Mouse (Mus musculus) embryonic facial prominence, embryonic 15.5 days (tissue): ENCODE results near the gene Syngr2. TPM values are rescaled to one million over a fixed set of nuclear protein-coding genes. Genes with fewer than 3 reads are reported as not detected.
"Not testable (repeated sequence)": the region's sequence is repeated elsewhere in the genome, so short reads cannot be mapped to it uniquely, and the experiment has no call there.

Source experiments
- ATAC-seq: fragments of 200-750 bp; cut with Nextera tagmentation; 2 replicates; pipeline ENCODE4 v1.8.0; 2017; ENCODE audit warnings: low read depth, moderate TSS enrichment; ENCODE audit not compliant: insufficient number of reproducible peaks, low FRiP score, low TSS enrichment
- H3K27ac ChIP-seq: fragments of 300-500 bp; sonication (generic); replicated peaks from 2 replicates; pipeline ENCODE4 v1.5.1; 2015; ENCODE audit warnings: mild to moderate bottlenecking, inconsistent platforms
- H3K27me3 ChIP-seq: fragments of 300-500 bp; sonication (generic); 2 replicates; pipeline ENCODE4 v1.6.1; 2015; ENCODE audit warnings: inconsistent platforms
- H3K36me3 ChIP-seq: fragments of 300-500 bp; sonication (generic); 2 replicates; pipeline ENCODE4 v1.6.1; 2015; ENCODE audit warnings: mild to moderate bottlenecking, inconsistent platforms
- H3K4me1 ChIP-seq: fragments of 300-500 bp; sonication (generic); 2 replicates; pipeline ENCODE4 v1.6.1; 2015; ENCODE audit warnings: inconsistent platforms
- H3K4me2 ChIP-seq: fragments of 300-500 bp; sonication (generic); replicated peaks from 2 replicates; pipeline ENCODE4 v1.6.1; 2015; ENCODE audit warnings: mild to moderate bottlenecking, inconsistent platforms
- H3K4me3 ChIP-seq: fragments of 300-500 bp; sonication (generic); replicated peaks from 2 replicates; pipeline ENCODE4 v1.5.1; 2015; ENCODE audit warnings: mild to moderate bottlenecking, inconsistent platforms
- H3K9ac ChIP-seq: fragments of 300-500 bp; sonication (generic); 2 replicates; pipeline ENCODE4 v1.6.1; 2015; ENCODE audit warnings: inconsistent platforms
- H3K9me3 ChIP-seq: fragments of 300-500 bp; sonication (generic); replicated peaks from 2 replicates; pipeline ENCODE4 v1.6.1; 2016; ENCODE audit warnings: inconsistent platforms
- WGBS: fragments of 180-500 bp; shearing (Covaris S2); methylation state at CpG from one replicate; pipeline ENCODE4 v1.1.7; 2015; 5-methylcytosine and 5-hydroxymethylcytosine counted together
- polyA plus RNA-seq: library from polyadenylated mRNA; unstranded; fragments of >200 nt; fragmentation: Nextera tagmentation; extraction: Ambion mirVana; gene quantifications from 2 replicates; pipeline ENCODE4 v1.2.1, GENCODE M21; 2015

The Syngr2 gene
- polyA plus RNA-seq, 1 experiment from 2014 or later = 79.6 TPM

GRCm38 (mm10) chr11:117781993-117782704 is 27.3 kb upstream of the Syngr2 start, which contains the start of the genes Tmc8 and Tmc6:
TSS of gene Tmc8 (plus strand) at chr11:117782076.
TSS of gene Tmc6 (minus strand) at chr11:117782198.
- peak within 1 kb of the TSS; percentile 97 for H3K4me2 ChIP-seq
- no peaks in the 10 kb centered on the region; the same call in 1 of the 2 replicates for H3K36me3 ChIP-seq
- ATAC-seq = no peak
- H3K27me3 ChIP-seq = no peaks in the 10 kb centered on the region
- WGBS = 43% methylated on average over 24 of the region's 24 CpGs
- peak within 1 kb of the TSS; percentile 93 for H3K27ac ChIP-seq
- H3K4me1 ChIP-seq = peaks cover 49% of the 10 kb centered on the region
- H3K9me3 ChIP-seq = no peaks in the 10 kb centered on the region
- H3K4me3 ChIP-seq = peak within 1 kb of the TSS; percentile 54
- no peak within 1 kb of the TSS for H3K9ac ChIP-seq

GRCm38 (mm10) chr11:117782705-117783034 is 26.8 kb upstream of the Syngr2 start:
- whole genome bisulfite sequencing = 53% methylated on average over 9 of the region's 9 CpGs
- Histone ChIP-seq H3K9me3 (no peaks in the 10 kb centered on the region), H3K27ac (no peak overlapping the region; the same call in 1 of the 2 replicates), H3K4me1 (peaks cover 49% of the 10 kb centered on the region), H3K36me3 (no peaks in the 10 kb centered on the region; the same call in 1 of the 2 replicates), H3K4me2 (peak overlapping the region; percentile 57), H3K4me3 (peak overlapping the region; percentile 29), H3K27me3 (no peaks in the 10 kb centered on the region), H3K9ac (no peak overlapping the region)
- no peak for ATAC-seq

GRCm38 (mm10) chr11:117783089-117783488 is 26.4 kb upstream of the Syngr2 start:
- Histone ChIP-seq H3K4me2 (peak overlapping the region; percentile 57), H3K27ac (no peak overlapping the region; the same call in 1 of the 2 replicates), H3K9me3 (no peaks in the 10 kb centered on the region), H3K4me1 (peaks cover 49% of the 10 kb centered on the region), H3K36me3 (no peaks in the 10 kb centered on the region), H3K27me3 (no peaks in the 10 kb centered on the region), H3K4me3 (peak overlapping the region; percentile 29), H3K9ac (no peak overlapping the region)
- WGBS = 6% methylated on average over 31 of the region's 31 CpGs
- ATAC-seq = no peak

- Histone ChIP-seq H3K27me3 (no peaks in the 10 kb centered on the region), H3K4me1 (peaks cover 45% of the 10 kb centered on the region), H3K9me3 (no peaks in the 10 kb centered on the region), H3K27ac (no peak overlapping the region), H3K4me2 (peak overlapping the region; percentile 57), H3K4me3 (0 out of 2 replicates have a peak overlapping the region, but pooled peaks have one; percentile 29), H3K36me3 (no peaks in the 10 kb centered on the region), H3K9ac (no peak overlapping the region)
- 39% methylated on average over 10 of the region's 10 CpGs for WGBS
- ATAC-seq = no peak
Observed at GRCm38 (mm10) chr11:117783683-117784309, 25.7 kb upstream of the Syngr2 start.

GRCm38 (mm10) chr11:117786294-117786693 is 23.2 kb upstream of the Syngr2 start:
- H3K4me1 ChIP-seq = peaks cover 30% of the 10 kb centered on the region
- H3K4me2 ChIP-seq = no peak overlapping the region
- no peaks in the 10 kb centered on the region for H3K36me3 ChIP-seq
- no peak overlapping the region for H3K27ac ChIP-seq
- ATAC-seq = no peak
- no peaks in the 10 kb centered on the region for H3K27me3 ChIP-seq
- 19% methylated on average over 10 of the region's 10 CpGs for WGBS
- H3K4me3 ChIP-seq = no peak overlapping the region
- H3K9me3 ChIP-seq = no peaks in the 10 kb centered on the region
- H3K9ac ChIP-seq = no peak overlapping the region

DNA sequence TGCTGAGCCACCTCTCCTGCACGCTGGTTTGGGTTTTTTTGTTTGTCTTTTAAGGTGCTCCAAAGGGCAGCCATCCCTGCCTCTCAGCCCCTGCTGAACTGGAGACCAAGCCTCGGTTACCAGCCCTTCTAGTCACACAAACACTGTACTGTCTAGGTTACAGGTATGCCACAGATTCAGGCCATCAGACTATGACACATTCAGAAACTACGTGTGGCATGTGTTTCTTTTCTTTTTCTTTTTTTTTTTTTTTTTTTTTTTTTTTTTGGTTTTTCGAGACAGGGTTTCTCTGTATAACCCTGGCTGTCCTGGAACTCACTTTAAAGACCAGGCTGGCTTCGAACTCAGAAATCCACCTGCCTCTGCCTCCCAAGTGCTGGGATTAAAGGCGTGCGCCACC is 21.0 kb upstream of the Syngr2 start:
- not testable (repeated sequence) for H3K36me3 ChIP-seq

GRCm38 (mm10) chr11:117790286-117790685 is 19.2 kb upstream of the Syngr2 start:
- ATAC-seq = 0 out of 2 replicates have a peak, but pooled peaks have one; percentile 3
- Histone ChIP-seq H3K9me3 (no peaks in the 10 kb centered on the region), H3K27me3 (no peaks in the 10 kb centered on the region), H3K4me3 (peak overlapping the region; percentile 4; the same call in 1 of the 2 replicates), H3K36me3 (no peaks in the 10 kb centered on the region), H3K9ac (no peak overlapping the region), H3K4me1 (peaks cover 19% of the 10 kb centered on the region), H3K27ac (no peak overlapping the region), H3K4me2 (peak overlapping the region; percentile 45)
- 5% methylated on average over 14 of the region's 14 CpGs for WGBS

More for the DNA sequence above, 21.0 kb upstream of the Syngr2 start:
- H3K4me1 ChIP-seq = peaks cover 22% of the 10 kb centered on the region
- not testable (repeated sequence) for H3K9ac ChIP-seq, ATAC-seq, H3K4me2 ChIP-seq, H3K4me3 ChIP-seq, H3K9me3 ChIP-seq, H3K27ac ChIP-seq, H3K27me3 ChIP-seq
- 76% methylated on average over 7 of the region's 7 CpGs for WGBS

GRCm38 (mm10) chr11:117790703-117791440 is 18.6 kb upstream of the Syngr2 start:
- Histone ChIP-seq H3K9me3 (no peaks in the 10 kb centered on the region), H3K4me1 (peaks cover 19% of the 10 kb centered on the region), H3K27ac (no peak overlapping the region), H3K4me3 (peak overlapping the region; percentile 4; the same call in 1 of the 2 replicates), H3K36me3 (no peaks in the 10 kb centered on the region), H3K27me3 (no peaks in the 10 kb centered on the region), H3K4me2 (peak overlapping the region; percentile 45), H3K9ac (no peak overlapping the region)
- ATAC-seq = 0 out of 2 replicates have a peak, but pooled peaks have one; percentile 1
- 40% methylated on average over 23 of the region's 23 CpGs for WGBS

- Histone ChIP-seq H3K27me3 (no peaks in the 10 kb centered on the region), H3K9me3 (no peaks in the 10 kb centered on the region), H3K4me2 (no peak overlapping the region), H3K27ac (no peak overlapping the region), H3K4me3 (no peak overlapping the region), H3K36me3 (no peaks in the 10 kb centered on the region), H3K9ac (no peak overlapping the region), H3K4me1 (peaks cover 19% of the 10 kb centered on the region)
- WGBS = 88% methylated on average over 9 of the region's 9 CpGs
- ATAC-seq = no peak
Observed at GRCm38 (mm10) chr11:117791441-117791761, 18.1 kb upstream of the Syngr2 start.

DNA sequence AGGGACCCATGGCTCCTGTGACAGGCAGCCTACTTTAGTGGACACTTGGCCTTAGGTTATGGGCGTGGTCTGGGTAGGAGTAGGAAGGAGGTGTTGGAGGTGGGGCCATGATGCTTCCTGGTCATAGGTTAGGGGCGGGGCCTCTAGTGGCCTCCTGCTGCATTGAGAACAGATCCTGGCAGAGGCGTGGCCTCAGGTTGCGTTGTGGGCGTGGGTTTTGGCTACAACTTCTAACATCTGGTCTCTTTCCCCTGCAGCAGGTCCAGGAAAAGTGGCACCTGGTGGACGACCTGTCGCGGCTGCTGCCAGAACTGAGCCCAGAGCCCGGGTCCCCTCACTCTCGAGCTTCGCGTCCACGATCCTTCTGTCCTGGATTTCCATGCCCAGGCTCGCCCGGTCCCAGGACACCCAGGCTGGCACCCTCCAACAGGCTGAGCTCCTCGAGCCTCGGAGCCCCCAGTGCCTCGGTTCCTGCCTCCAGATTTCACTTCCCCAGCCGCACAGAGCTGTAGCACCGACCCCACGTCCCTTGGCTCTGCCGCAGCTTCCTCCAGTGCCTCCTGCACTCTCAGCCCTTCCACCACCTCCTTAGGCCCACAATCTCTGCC is 17.1 kb upstream of the Syngr2 start:
- Histone ChIP-seq H3K4me3 (peak overlapping the region; percentile 24), H3K9ac (no peak overlapping the region), H3K36me3 (no peaks in the 10 kb centered on the region), H3K9me3 (no peaks in the 10 kb centered on the region), H3K27ac (no peak overlapping the region), H3K4me2 (peak overlapping the region; percentile 48), H3K27me3 (no peaks in the 10 kb centered on the region), H3K4me1 (peaks cover 19% of the 10 kb centered on the region)
- 8% methylated on average over 22 of the region's 22 CpGs for WGBS
- peak; percentile 16; the same call in 1 of the 2 replicates for ATAC-seq
